Mouse (Mus musculus): ENCODE results near the gene Mettl7b. TPM values are rescaled to one million over a fixed set of nuclear protein-coding genes. Genes with fewer than 3 reads are reported as not detected.

Mettl7b gene
- not detected for polyA plus RNA-seq (2017; shearing (Covaris generic))

DNA sequence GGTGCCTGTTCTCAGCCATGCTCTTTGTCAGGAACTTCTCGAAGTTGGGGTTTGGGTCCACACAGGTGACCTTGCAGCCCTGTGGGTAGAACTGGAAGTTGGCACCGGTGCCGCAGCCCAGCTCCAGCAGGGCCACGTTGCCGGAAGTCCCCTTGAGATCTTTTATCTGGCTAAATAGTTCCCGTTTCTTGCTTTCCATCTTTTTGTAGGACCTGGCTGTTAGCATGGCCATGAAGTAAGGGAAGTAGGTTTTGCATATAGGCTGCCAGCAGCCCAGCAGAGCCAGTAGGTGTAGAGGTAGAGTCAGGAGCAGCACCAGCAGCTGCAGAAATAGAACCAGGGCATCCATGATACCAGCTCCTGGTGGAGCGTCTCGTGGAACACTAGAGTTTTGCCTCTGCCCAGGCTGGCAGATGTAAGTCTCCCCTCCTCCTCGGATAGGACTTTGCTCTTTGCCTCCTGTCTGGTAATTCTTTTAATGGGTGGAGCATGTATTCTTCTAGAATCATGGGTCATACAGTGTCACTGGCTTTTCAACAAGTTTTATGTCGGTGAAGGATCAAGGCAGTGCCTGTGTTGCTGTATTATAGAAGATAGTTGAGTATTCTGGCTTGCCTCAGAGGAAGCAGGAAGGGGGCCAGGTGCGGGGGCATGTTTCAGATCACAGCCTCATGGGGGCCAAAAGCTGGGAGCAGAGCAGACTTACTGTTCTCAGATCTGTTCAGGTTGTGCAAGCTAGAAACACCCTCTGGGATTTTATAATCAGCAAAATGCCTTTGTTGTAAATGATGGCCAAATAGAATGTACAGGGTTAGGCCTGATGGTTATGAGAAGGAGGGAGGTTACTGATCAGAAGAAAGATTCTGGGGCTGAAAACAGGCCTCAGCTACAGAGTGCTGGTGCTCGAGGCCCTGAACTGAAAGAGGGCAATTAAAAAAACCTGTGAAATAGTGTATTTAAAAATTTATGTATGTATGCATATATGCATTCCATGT, at the start of gene Mettl7b:
Gene Mettl7b, minus strand, starts transcription at position 399 of the 995 bp plus-strand sequence.

DNA sequence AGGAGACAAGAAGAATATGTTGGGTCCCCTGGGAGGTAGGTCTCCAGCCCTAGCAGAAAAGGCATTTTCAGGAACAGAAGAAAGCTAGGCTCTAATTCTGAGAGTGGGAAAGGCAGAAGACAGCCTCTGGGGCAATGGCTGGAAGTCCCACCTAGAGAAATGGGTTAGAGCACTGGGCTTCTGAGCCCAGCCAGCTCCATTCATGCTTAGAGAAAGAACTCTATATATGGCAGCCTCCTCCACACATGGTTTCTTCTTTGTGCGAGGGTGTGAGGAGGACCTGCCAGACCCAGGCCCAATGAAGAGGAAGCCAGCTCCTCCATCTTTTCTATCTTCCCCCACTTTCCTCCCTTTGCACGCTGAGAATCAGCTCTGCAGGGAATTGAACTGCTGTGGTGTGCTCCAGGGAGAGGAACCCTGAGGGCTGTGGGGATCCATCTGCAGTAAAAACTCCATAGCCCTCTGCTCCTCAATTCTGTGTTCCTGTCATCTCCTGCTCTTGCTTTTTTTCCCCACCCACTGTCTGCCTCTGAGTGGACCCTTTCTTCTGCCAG, 49.6 kb upstream of the Mettl7b start, which contains the start of gene Olfr763:
Gene Olfr763, plus strand, starts transcription at position 504 of the 554 bp plus-strand sequence.

DNA sequence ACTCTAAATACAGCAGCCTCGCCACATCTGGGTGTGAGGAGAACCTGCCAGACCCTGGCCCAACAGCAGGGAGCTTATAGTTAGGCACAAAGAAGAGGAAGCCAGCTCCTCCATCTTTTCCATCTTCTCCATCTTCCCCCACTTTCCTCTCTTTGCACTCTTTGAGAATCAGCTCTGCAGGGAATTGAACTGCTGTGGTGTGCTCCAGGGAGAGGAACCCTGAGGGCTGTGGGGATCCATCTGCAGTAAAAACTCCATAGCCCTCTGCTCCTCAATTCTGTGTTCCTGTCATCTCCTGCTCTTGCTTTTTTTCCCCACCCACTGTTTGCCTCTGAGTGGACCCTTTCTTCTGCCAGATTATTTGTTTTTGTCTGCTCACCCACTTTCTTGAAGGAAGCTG, 28.3 kb upstream of the Mettl7b start, which contains the start of gene Olfr9:
Gene Olfr9, plus strand, starts transcription at position 301 of the 400 bp plus-strand sequence.

GRCm38 (mm10) chr10:128933574-128933973, 27.2 kb downstream of the Mettl7b start, which contains the start of gene Itga7:
Gene Itga7, plus strand, starts transcription at chr10:128933818.

DNA sequence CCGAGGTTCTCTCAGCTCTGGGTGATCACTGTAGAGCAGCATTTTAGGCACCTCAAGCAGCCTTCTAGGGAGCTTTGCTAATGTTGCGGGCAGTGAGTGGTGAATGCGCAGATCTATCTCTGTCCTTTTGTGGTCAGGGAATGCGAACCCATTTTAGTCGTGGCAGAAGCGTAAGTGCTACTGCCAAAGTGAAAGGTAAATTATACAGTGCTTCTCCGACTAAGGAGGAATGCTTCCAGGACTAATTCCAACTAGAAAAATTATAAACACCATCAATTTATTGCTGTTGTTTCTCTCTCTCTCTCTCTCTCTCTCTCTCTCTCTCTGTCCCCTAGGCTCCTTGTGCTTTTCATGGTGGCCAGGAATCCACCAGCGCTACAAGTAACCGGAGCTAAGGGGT, 36.9 kb downstream of the Mettl7b start, which contains the start of gene Bloc1s1:
Gene Bloc1s1, minus strand, starts transcription at position 101 of the 400 bp plus-strand sequence.

DNA sequence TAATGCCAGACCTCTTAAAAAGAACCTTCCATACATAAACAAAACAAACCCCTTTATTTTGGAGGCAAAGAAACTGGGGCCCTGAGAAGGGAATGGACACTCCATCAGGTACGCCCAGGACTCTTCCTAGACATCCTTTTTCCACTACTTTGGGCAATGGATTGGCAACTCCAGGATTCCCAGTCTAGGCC, 38.1 kb downstream of the Mettl7b start, which contains the start of gene Rdh5:
Gene Rdh5, minus strand, starts transcription at position 67 of the 191 bp plus-strand sequence.

Other genes starting within 250 kb of the Mettl7b start
- gene Dgka, start 216.1 kb downstream of the Mettl7b start, polyA plus RNA-seq (2017; shearing (Covaris generic)): 715 TPM
- 38.2 TPM for gene Pym1, start 213.1 kb downstream of the Mettl7b start, polyA plus RNA-seq (2017; shearing (Covaris generic))
- gene Mmp19, start 170.1 kb downstream of the Mettl7b start, polyA plus RNA-seq (2017; shearing (Covaris generic)): not detected
- 124 TPM for gene Dnajc14, start 156.9 kb downstream of the Mettl7b start, polyA plus RNA-seq (2017; shearing (Covaris generic))
- 5.1 TPM for gene Tmem198b, start 156.6 kb downstream of the Mettl7b start, polyA plus RNA-seq (2017; shearing (Covaris generic))
- 164 TPM for gene Sarnp, start 143.7 kb downstream of the Mettl7b start, polyA plus RNA-seq (2017; shearing (Covaris generic))
- gene Ormdl2, start 139.3 kb downstream of the Mettl7b start, polyA plus RNA-seq (2017; shearing (Covaris generic)): 77.1 TPM
- 0.88 TPM for gene Gdf11, start 69.3 kb downstream of the Mettl7b start, polyA plus RNA-seq (2017; shearing (Covaris generic))
- 0.20 TPM for gene Cd63, start 60.0 kb downstream of the Mettl7b start, polyA plus RNA-seq (2017; shearing (Covaris generic))
- 13.5 TPM for gene Rdh5, start 38.1 kb downstream of the Mettl7b start, polyA plus RNA-seq (2017; shearing (Covaris generic))
- 185 TPM for gene Bloc1s1, start 37.0 kb downstream of the Mettl7b start, polyA plus RNA-seq (2017; shearing (Covaris generic))
- gene Itga7, start 27.2 kb downstream of the Mettl7b start, polyA plus RNA-seq (2017; shearing (Covaris generic)): 10.1 TPM
- not detected for gene Olfr9, start 28.4 kb upstream of the Mettl7b start, polyA plus RNA-seq (2017; shearing (Covaris generic))
- not detected for gene Olfr763, start 49.8 kb upstream of the Mettl7b start, polyA plus RNA-seq (2017; shearing (Covaris generic))
- not detected for gene Olfr764-ps1, start 78.9 kb upstream of the Mettl7b start, polyA plus RNA-seq (2017; shearing (Covaris generic))
- not detected for gene Olfr765, start 89.0 kb upstream of the Mettl7b start, polyA plus RNA-seq (2017; shearing (Covaris generic))
- not detected for gene Olfr766-ps1, start 108.0 kb upstream of the Mettl7b start, polyA plus RNA-seq (2017; shearing (Covaris generic))
- gene Olfr767, start 121.9 kb upstream of the Mettl7b start, polyA plus RNA-seq (2017; shearing (Covaris generic)): not detected
- gene Olfr768, start 138.4 kb upstream of the Mettl7b start, polyA plus RNA-seq (2017; shearing (Covaris generic)): not detected
- not detected for gene Olfr769, start 156.9 kb upstream of the Mettl7b start, polyA plus RNA-seq (2017; shearing (Covaris generic))
- not detected for gene Olfr770, start 178.0 kb upstream of the Mettl7b start, polyA plus RNA-seq (2017; shearing (Covaris generic))
- gene Olfr771, start 203.8 kb upstream of the Mettl7b start, polyA plus RNA-seq (2017; shearing (Covaris generic)): not detected
- not detected for gene Olfr772, start 216.9 kb upstream of the Mettl7b start, polyA plus RNA-seq (2017; shearing (Covaris generic))
- not detected for gene Olfr773, start 226.4 kb upstream of the Mettl7b start, polyA plus RNA-seq (2017; shearing (Covaris generic))

Data from activated CD4-positive, CD25-positive, alpha-beta regulatory T cell, adult 9 weeks (primary cell).